Mouse (Mus musculus): Measurements from ENCODE around the gene Grrp1. TPM values are rescaled to one million over a fixed set of nuclear protein-coding genes. Genes with fewer than 3 reads are reported as not detected.
"Not testable (repeated sequence)": the region's sequence is repeated elsewhere in the genome, so short reads cannot be mapped to it uniquely, and the experiment has no call there.

Gene Grrp1
- polyA plus RNA-seq (2012; rRNA removed): 5.5 and 6.4 TPM in 2 replicates

- 8% methylated on average over 13 of the region's 13 CpGs for WGBS
- DNase-seq (ENCODE audit: low read depth, low spot score): no peak
Measured at GRCm38 (mm10) chr4:134253722-134254324, at the start of gene Grrp1. TSS of gene Grrp1 (minus strand) at chr4:134254106.

- WGBS: 87% methylated on average over 5 of the region's 5 CpGs
- no peak for DNase-seq (ENCODE audit: low read depth, low spot score)
Measured at GRCm38 (mm10) chr4:134302084-134302483, 48.2 kb upstream of the Grrp1 start.

- no peak for DNase-seq (ENCODE audit: low read depth, low spot score)
- 40% methylated on average over 9 of the region's 9 CpGs for WGBS
Measured at GRCm38 (mm10) chr4:134300316-134300715, 46.4 kb upstream of the Grrp1 start.

GRCm38 (mm10) chr4:134299498-134299810 is 45.5 kb upstream of the Grrp1 start:
- WGBS: 63% methylated on average over 4 of the region's 4 CpGs

GRCm38 (mm10) chr4:134298626-134299497 is 45.0 kb upstream of the Grrp1 start:
- no peak for DNase-seq (ENCODE audit: low read depth, low spot score)
- 81% methylated on average over 19 of the region's 19 CpGs for WGBS

More at GRCm38 (mm10) chr4:134299498-134299810, 45.5 kb upstream of the Grrp1 start:
- DNase-seq (ENCODE audit: low read depth, low spot score): no peak

GRCm38 (mm10) chr4:134297369-134297768 is 43.5 kb upstream of the Grrp1 start:
- 72% methylated on average over 8 of the region's 8 CpGs for WGBS
- no peak for DNase-seq (ENCODE audit: low read depth, low spot score)

GRCm38 (mm10) chr4:134296523-134296922 is 42.6 kb upstream of the Grrp1 start:
- WGBS: 90% methylated on average over 4 of the region's 4 CpGs
- DNase-seq (ENCODE audit: low read depth, low spot score): no peak

- DNase-seq (ENCODE audit: low read depth, low spot score): not testable (repeated sequence)
- 87% methylated on average over 4 of the region's 4 CpGs for WGBS
Measured at GRCm38 (mm10) chr4:134296096-134296495, 42.2 kb upstream of the Grrp1 start.

GRCm38 (mm10) chr4:134293692-134294163 is 39.8 kb upstream of the Grrp1 start:
- WGBS: 67% methylated on average over 9 of the region's 9 CpGs
- no peak for DNase-seq (ENCODE audit: low read depth, low spot score)

- no peak for DNase-seq (ENCODE audit: low read depth, low spot score)
- 71% methylated on average over 18 of the region's 18 CpGs for WGBS
Measured at GRCm38 (mm10) chr4:134293061-134293691, 39.3 kb upstream of the Grrp1 start.

GRCm38 (mm10) chr4:134292067-134292466 is 38.2 kb upstream of the Grrp1 start:
- WGBS: 14% methylated on average over 7 of the region's 7 CpGs
- DNase-seq (ENCODE audit: low read depth, low spot score): no peak

GRCm38 (mm10) chr4:134288397-134289256 is 34.7 kb upstream of the Grrp1 start:
- DNase-seq (ENCODE audit: low read depth, low spot score): no peak
- WGBS: 12% methylated on average over 11 of the region's 11 CpGs

- under 1% methylated on average over 43 of the region's 43 CpGs for WGBS
- no peak for DNase-seq (ENCODE audit: low read depth, low spot score)
Measured at GRCm38 (mm10) chr4:134287575-134288025, 33.7 kb upstream of the Grrp1 start, which contains the start of gene Pdik1l. TSS of gene Pdik1l (minus strand) at chr4:134287895.

- WGBS: 1% methylated on average over 58 of the region's 59 CpGs
- DNase-seq (ENCODE audit: low read depth, low spot score): no peak
Measured at GRCm38 (mm10) chr4:134287168-134287564, 33.3 kb upstream of the Grrp1 start.

- under 1% methylated on average over 59 of the region's 59 CpGs for WGBS
Measured at GRCm38 (mm10) chr4:134286226-134287167, 32.6 kb upstream of the Grrp1 start.

GRCm38 (mm10) chr4:134284942-134285341 is 31.0 kb upstream of the Grrp1 start:
- DNase-seq (ENCODE audit: low read depth, low spot score): no peak
- WGBS: 77% methylated on average over 2 of the region's 2 CpGs

More at GRCm38 (mm10) chr4:134286226-134287167, 32.6 kb upstream of the Grrp1 start:
- DNase-seq (ENCODE audit: low read depth, low spot score): no peak

- DNase-seq (ENCODE audit: low read depth, low spot score): no peak
- 5% methylated on average over 14 of the region's 14 CpGs for WGBS
Measured at GRCm38 (mm10) chr4:134273417-134274345, 19.8 kb upstream of the Grrp1 start.

All from large intestine, adult 2 months (tissue).